Mouse (Mus musculus) intestine, postnatal 0 days (tissue): ENCODE results near the gene Rbpms2. TPM values are rescaled to one million over a fixed set of nuclear protein-coding genes. Genes with fewer than 3 reads are reported as not detected.

Experiments used
- ATAC-seq: fragments of 200-750 bp; cut with Nextera tagmentation; 2 replicates; pipeline ENCODE4 v1.8.0; 2017; ENCODE audit warnings: mild to moderate bottlenecking, moderate TSS enrichment, moderate library complexity
- H3K27ac ChIP-seq: fragments of 300-500 bp; sonication (generic); 2 replicates; pipeline ENCODE4 v1.5.1; 2014; ENCODE audit warnings: mild to moderate bottlenecking, low read depth, low read length, moderate library complexity
- H3K27me3 ChIP-seq: fragments of 300-500 bp; sonication (generic); replicated peaks from 2 replicates; pipeline ENCODE4 v1.6.1; 2014; ENCODE audit warnings: low read length, mixed read lengths; ENCODE audit not compliant: control insufficient read depth, insufficient read depth
- H3K36me3 ChIP-seq: fragments of 300-500 bp; sonication (generic); 2 replicates; pipeline ENCODE4 v1.6.1; 2014; ENCODE audit warnings: mild to moderate bottlenecking, moderate library complexity; ENCODE audit not compliant: control insufficient read depth, insufficient read depth
- H3K4me1 ChIP-seq: fragments of 300-500 bp; sonication (generic); replicated peaks from 2 replicates; pipeline ENCODE4 v1.6.1; 2014; ENCODE audit warnings: antibody characterized with exemption, low read length, mixed read lengths; ENCODE audit not compliant: control insufficient read depth, insufficient read depth
- H3K4me2 ChIP-seq: fragments of 300-500 bp; sonication (generic); replicated peaks from 2 replicates; pipeline ENCODE4 v1.6.1; 2014; ENCODE audit warnings: low read depth, mild to moderate bottlenecking, moderate library complexity
- H3K4me3 ChIP-seq: fragments of 300-500 bp; sonication (generic); 2 replicates; pipeline ENCODE4 v1.5.1; 2014; ENCODE audit warnings: low read depth, low read length
- H3K9ac ChIP-seq: fragments of 300-500 bp; sonication (generic); 2 replicates; pipeline ENCODE4 v1.6.1; 2014; ENCODE audit warnings: mild to moderate bottlenecking, low read depth, low read length
- H3K9me3 ChIP-seq: fragments of 300-500 bp; sonication (generic); 2 replicates; pipeline ENCODE4 v1.6.1; 2016; ENCODE audit warnings: mixed run types; ENCODE audit not compliant: control insufficient read depth
- CTCF ChIP-seq: sonication (generic); IDR thresholded peaks from 2 replicates; pipeline ENCODE4 v1.5.1; 2016; ENCODE audit warnings: low read depth, mild to moderate bottlenecking, control low read depth, antibody characterized with exemption, moderate library complexity
- WGBS: fragments of 180-500 bp; shearing (Covaris S2); extraction: QIAGEN DNeasy Blood & Tissue Kit; methylation state at CpG from one replicate; pipeline ENCODE4 v1.1.7; 2014; 5-methylcytosine and 5-hydroxymethylcytosine counted together
- polyA plus RNA-seq: library from polyadenylated mRNA; unstranded; fragments of >200 nt; fragmentation: Nextera tagmentation; extraction: Ambion mirVana; gene quantifications from 2 replicates; pipeline ENCODE4 v1.2.1, GENCODE M21; 2015

Gene Rbpms2
- polyA plus RNA-seq, 1 experiment from 2014 or later: 21.4 TPM

GRCm38 (mm10) chr9:65613098-65613497 lies 16.4 kb upstream of the Rbpms2 start:
- TF ChIP-seq CTCF: no peak
- Histone ChIP-seq H3K4me1 (no peaks in the 10 kb centered on the region), H3K36me3 (no peaks in the 10 kb centered on the region), H3K27me3 (no peaks in the 10 kb centered on the region), H3K4me2 (no peak overlapping the region), H3K9me3 (no peaks in the 10 kb centered on the region), H3K27ac (no peak overlapping the region), H3K9ac (no peak overlapping the region), H3K4me3 (no peak overlapping the region)
- 58% methylated on average over 2 of the region's 2 CpGs for WGBS
- ATAC-seq: no peak

DNA sequence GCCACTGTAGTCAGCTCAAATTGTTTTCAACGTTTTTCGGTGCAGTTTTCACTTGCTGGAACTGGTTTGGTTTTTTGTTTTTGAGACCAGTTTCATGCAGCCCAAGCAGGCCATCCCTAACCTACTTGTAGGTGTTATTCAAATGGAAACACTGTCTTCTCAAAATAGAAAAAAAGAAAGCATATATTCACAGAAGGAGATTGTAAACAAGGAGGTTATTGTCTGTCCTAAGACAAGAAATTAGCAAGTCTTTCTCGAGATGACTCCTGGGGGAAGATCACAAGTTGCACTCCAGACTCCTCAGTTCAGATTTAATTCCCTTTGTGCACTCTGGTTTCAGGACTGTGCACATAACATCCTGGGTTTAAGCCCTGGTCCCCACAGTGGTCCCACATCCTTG lies 10.1 kb upstream of the Rbpms2 start:
- WGBS: 62% methylated on average over 3 of the region's 3 CpGs
- ATAC-seq: no peak
- Histone ChIP-seq H3K4me3 (no peak overlapping the region), H3K4me1 (no peaks in the 10 kb centered on the region), H3K36me3 (no peaks in the 10 kb centered on the region), H3K27ac (no peak overlapping the region), H3K9ac (no peak overlapping the region), H3K9me3 (no peaks in the 10 kb centered on the region), H3K27me3 (no peaks in the 10 kb centered on the region), H3K4me2 (no peak overlapping the region)
- no peak for TF ChIP-seq CTCF

GRCm38 (mm10) chr9:65621196-65621595 lies 8.3 kb upstream of the Rbpms2 start:
- Histone ChIP-seq H3K4me1 (no peaks in the 10 kb centered on the region), H3K27ac (no peak overlapping the region), H3K9me3 (no peaks in the 10 kb centered on the region), H3K4me3 (no peak overlapping the region), H3K36me3 (no peaks in the 10 kb centered on the region), H3K9ac (no peak overlapping the region), H3K4me2 (no peak overlapping the region), H3K27me3 (no peaks in the 10 kb centered on the region)
- TF ChIP-seq CTCF: no peak
- no peak for ATAC-seq
- 86% methylated on average over 4 of the region's 4 CpGs for WGBS

- H3K4me2 ChIP-seq: no peak overlapping the region
- H3K4me3 ChIP-seq: no peak overlapping the region
- H3K27ac ChIP-seq: no peak overlapping the region
- no peak for TF ChIP-seq CTCF
- no peak overlapping the region for H3K9ac ChIP-seq
- no peaks in the 10 kb centered on the region for H3K4me1 ChIP-seq
- no peaks in the 10 kb centered on the region for H3K9me3 ChIP-seq
- H3K36me3 ChIP-seq: no peaks in the 10 kb centered on the region
- 72% methylated on average over 2 of the region's 2 CpGs for WGBS
- ATAC-seq: no peak
- no peaks in the 10 kb centered on the region for H3K27me3 ChIP-seq
These were observed 7.8 kb upstream of the Rbpms2 start for GRCm38 (mm10) chr9:65621666-65622065.

- no peak for ATAC-seq
- Histone ChIP-seq H3K4me2 (no peak overlapping the region), H3K36me3 (no peaks in the 10 kb centered on the region), H3K27ac (no peak overlapping the region), H3K9me3 (no peaks in the 10 kb centered on the region), H3K4me3 (no peak overlapping the region), H3K4me1 (no peaks in the 10 kb centered on the region), H3K9ac (no peak overlapping the region), H3K27me3 (0 out of 2 replicates have a peak, but pooled peaks cover 2% of the 10 kb centered on the region)
- TF ChIP-seq CTCF: no peak
- WGBS: 84% methylated on average over 5 of the region's 5 CpGs
These were observed 6.6 kb upstream of the Rbpms2 start for GRCm38 (mm10) chr9:65622826-65623225.

DNA sequence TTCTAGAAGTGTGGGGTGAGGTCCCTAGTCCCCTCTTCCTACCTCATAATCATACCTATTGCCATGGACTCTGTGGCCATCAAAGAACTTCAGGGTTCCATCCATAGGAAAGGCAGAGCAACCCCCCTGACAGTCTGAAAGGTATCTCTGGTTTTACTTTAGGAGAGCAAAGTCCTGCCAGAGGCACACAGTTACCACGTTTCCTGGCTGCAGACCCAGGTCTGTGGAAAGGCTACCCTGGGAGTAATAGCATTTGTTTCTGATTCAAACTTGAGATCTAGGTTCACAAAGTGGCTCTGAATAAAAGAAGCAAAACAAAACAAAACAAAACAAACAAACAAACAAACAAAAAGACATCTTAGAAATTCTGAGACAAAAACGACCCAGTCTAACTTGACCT lies 5.2 kb upstream of the Rbpms2 start:
- no peak overlapping the region for H3K4me3 ChIP-seq
- no peak overlapping the region for H3K4me2 ChIP-seq
- no peaks in the 10 kb centered on the region for H3K4me1 ChIP-seq
- no peak for TF ChIP-seq CTCF
- ATAC-seq: no peak
- H3K27me3 ChIP-seq: peaks cover 9% of the 10 kb centered on the region; the same call in 1 of the 2 replicates
- no peaks in the 10 kb centered on the region for H3K36me3 ChIP-seq
- WGBS: 56% methylated on average over 2 of the region's 2 CpGs
- no peaks in the 10 kb centered on the region for H3K9me3 ChIP-seq
- no peak overlapping the region for H3K9ac ChIP-seq
- no peak overlapping the region for H3K27ac ChIP-seq
